Mouse (Mus musculus): ENCODE measurements around the gene Entpd2. TPM values are rescaled to one million over a fixed set of nuclear protein-coding genes. Genes with fewer than 3 reads are reported as not detected.
"Not testable (repeated sequence)": the region's sequence is repeated elsewhere in the genome, so short reads cannot be mapped to it uniquely, and the experiment has no call there.

The Entpd2 gene
- polyA plus RNA-seq, 1 experiment from 2014 or later: 0.20 TPM

DNA sequence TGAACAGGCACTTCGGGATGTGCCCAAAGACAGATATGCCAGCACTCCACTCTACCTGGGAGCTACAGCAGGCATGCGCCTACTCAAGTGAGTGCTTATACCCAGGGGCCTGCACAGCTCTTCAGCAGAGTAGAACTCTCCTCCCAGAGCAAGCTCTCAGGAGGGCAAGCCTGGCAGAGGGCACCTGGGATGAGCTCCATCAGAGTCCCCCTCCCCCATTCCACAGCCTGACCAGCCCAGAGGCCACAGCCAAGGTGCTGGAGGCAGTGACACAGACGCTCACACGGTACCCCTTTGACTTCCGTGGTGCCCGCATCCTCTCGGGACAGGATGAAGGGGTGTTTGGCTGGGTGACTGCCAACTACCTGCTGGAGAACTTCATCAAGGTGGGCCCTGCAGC is 2.4 kb downstream of the Entpd2 start:
- H3K27me3 ChIP-seq: peaks cover 84% of the 10 kb centered on the region
- H3K4me3 ChIP-seq: no peak overlapping the region
- WGBS: 93% methylated on average over 7 of the region's 7 CpGs

DNA sequence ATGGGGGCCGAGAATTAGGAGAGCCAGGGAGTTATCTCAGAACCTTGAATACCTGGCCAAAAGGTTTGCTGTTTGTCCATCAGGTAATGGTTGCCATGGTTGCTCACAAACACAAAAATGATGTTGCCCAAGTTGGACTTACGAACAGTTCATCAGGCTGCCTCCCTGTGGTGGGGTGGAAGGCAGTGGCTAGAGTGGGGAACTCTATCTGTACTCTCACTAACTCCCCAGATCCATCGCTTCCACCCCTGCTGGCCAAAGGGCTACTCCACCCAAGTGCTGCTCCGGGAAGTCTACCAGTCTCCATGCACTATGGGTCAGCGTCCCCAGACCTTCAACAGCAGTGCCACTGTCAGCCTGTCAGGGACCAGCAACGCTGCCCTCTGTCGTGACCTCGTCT is 3.4 kb downstream of the Entpd2 start, which contains the start of gene Npdc1:
Gene Npdc1 (plus strand): TSS at position 301 of the 400 bp plus-strand sequence.
- peaks cover 78% of the 10 kb centered on the region for H3K27me3 ChIP-seq
- H3K4me2 ChIP-seq (replicated peaks): no peak within 1 kb of the TSS
- no peak within 1 kb of the TSS for H3K27ac ChIP-seq (replicated peaks)
- H3K4me1 ChIP-seq: peaks cover 31% of the 10 kb centered on the region
- no peaks in the 10 kb centered on the region for H3K9me3 ChIP-seq
- 68% methylated on average over 8 of the region's 8 CpGs for WGBS
- no peaks in the 10 kb centered on the region for H3K36me3 ChIP-seq
- H3K9ac ChIP-seq (replicated peaks): no peak within 1 kb of the TSS
- no peak for ATAC-seq (ENCODE audit: low FRiP score, low read depth)
- H3K4me3 ChIP-seq: no peak within 1 kb of the TSS

More for the DNA sequence above, 2.4 kb downstream of the Entpd2 start:
- Histone ChIP-seq H3K9me3 (no peaks in the 10 kb centered on the region), H3K36me3 (no peaks in the 10 kb centered on the region), H3K9ac (replicated peaks) (no peak overlapping the region), H3K4me2 (replicated peaks) (no peak overlapping the region), H3K4me1 (peaks cover 25% of the 10 kb centered on the region), H3K27ac (replicated peaks) (no peak overlapping the region)
- no peak for ATAC-seq (ENCODE audit: low FRiP score, low read depth)

DNA sequence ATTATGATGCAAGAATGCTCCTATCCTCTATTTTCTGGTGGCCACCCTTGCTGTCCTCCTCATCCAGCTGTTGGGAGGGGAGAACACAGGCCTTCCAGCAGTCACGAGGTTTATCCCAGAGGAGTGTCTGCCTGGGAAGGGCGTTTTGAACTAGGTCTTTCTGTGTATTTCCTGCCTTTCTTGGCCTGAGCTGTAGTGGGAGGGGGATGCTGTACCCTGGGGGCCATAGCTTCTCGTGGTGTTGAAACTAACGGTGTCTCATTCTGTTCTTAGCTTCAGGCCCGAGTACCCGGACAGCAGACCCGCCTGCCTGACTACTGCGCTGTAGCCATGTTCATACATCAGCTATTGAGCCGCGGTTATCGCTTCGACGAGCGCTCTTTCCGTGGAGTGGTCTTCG is 4.6 kb downstream of the Entpd2 start:
- H3K27me3 ChIP-seq: peaks cover 66% of the 10 kb centered on the region
- H3K4me3 ChIP-seq: peak overlapping the region; percentile 19
- no peak for ATAC-seq (ENCODE audit: low FRiP score, low read depth)
- H3K9ac ChIP-seq (replicated peaks): no peak overlapping the region
- H3K9me3 ChIP-seq: no peaks in the 10 kb centered on the region
- H3K4me1 ChIP-seq: peaks cover 35% of the 10 kb centered on the region
- no peaks in the 10 kb centered on the region for H3K36me3 ChIP-seq
- WGBS: 27% methylated on average over 16 of the region's 16 CpGs
- H3K4me2 ChIP-seq (replicated peaks): peak overlapping the region; percentile 41
- no peak overlapping the region for H3K27ac ChIP-seq (replicated peaks)

DNA sequence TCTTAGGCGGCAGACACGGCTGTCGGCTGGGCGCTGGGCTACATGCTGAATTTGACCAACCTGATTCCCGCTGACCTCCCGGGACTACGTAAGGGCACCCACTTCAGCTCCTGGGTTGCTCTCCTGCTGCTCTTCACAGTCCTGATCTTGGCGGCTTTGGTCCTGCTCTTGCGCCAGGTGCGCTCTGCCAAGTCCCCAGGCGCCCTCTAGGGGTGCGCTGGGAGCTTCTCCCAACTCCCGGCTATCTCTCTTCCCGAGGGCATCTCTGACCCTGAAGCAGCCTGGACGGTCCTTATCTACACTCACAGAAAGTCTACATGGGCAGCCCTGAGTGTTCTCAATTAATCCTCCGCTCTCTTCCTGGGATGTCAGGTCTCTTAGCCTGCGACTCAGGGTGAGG is 5.1 kb downstream of the Entpd2 start:
- Histone ChIP-seq H3K4me2 (replicated peaks) (peak overlapping the region; percentile 41), H3K9me3 (no peaks in the 10 kb centered on the region), H3K36me3 (no peaks in the 10 kb centered on the region; the same call in 1 of the 2 replicates), H3K4me3 (peak overlapping the region; percentile 19), H3K4me1 (peaks cover 31% of the 10 kb centered on the region), H3K27ac (replicated peaks) (no peak overlapping the region), H3K27me3 (peaks cover 61% of the 10 kb centered on the region), H3K9ac (replicated peaks) (no peak overlapping the region)
- no peak for ATAC-seq (ENCODE audit: low FRiP score, low read depth)
- 2% methylated on average over 17 of the region's 17 CpGs for WGBS

DNA sequence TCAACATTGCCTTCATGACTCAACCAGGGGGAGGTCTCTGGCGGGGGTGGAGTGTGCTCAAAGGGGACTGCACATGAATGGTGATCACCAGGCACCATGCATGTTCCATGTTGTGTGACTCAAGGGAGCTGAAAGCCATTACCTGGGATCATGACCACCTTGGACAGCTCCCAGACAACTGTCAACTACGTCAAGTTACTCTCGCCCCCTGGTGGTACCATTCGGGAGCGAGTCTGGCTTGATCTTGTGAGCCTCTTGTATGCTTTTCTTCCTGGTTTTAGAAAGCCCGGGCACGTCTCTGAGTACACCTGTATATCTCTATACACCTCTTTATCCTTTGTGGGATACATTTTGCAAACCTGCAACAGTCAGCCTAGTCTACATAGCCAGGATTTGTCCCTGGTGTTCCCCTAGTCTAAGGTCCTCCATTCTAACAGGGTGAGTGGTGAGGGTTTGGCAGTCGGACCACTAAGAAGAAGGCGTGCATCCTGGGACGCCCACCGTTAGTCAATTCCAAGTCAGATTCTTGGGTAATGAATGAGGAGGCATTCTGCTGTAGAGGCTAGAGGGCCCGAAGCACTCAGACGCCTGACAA is 6.8 kb downstream of the Entpd2 start:
- no peaks in the 10 kb centered on the region for H3K9me3 ChIP-seq
- H3K36me3 ChIP-seq: peaks cover 15% of the 10 kb centered on the region
- WGBS: under 1% methylated on average over 13 of the region's 13 CpGs
- H3K4me3 ChIP-seq: peak overlapping the region; percentile 66
- peak overlapping the region; percentile 85 for H3K27ac ChIP-seq (replicated peaks)
- H3K9ac ChIP-seq (replicated peaks): peak overlapping the region; percentile 91
- H3K4me1 ChIP-seq: peaks cover 24% of the 10 kb centered on the region
- peak overlapping the region; percentile 62 for H3K4me2 ChIP-seq (replicated peaks)
- peaks cover 44% of the 10 kb centered on the region for H3K27me3 ChIP-seq
- peak; percentile 38 for ATAC-seq (ENCODE audit: low FRiP score, low read depth)

DNA sequence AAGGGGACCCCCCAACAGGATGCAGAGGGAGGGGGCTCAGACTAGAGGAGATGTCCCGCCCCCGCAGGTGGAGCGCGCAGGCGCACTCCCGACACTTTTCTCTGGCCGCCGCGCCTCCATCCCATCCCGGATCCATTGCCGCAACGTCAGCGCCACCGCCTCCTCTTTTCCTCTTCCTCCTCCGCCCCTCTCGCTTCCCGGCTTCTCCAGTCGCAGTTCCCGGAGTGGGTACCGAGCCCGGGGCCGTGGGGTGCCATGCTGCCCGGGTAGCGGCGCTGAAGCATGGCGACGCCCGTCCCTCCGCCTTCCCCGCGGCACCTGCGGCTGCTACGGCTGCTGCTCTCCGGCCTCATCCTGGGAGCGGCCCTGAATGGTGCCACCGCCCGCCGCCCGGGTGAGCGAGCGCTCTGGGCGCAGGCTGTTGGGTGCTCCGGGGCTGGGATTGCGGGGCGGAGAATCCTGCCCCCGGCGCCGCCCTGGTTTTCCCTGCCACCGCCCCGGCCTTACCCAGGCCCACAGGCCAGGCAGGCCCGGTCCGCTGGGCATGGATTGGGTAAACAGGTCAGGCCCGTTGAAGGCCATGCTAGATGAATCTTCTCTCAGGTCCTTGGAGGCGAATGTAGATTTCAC is 7.4 kb downstream of the Entpd2 start:
- WGBS: 2% methylated on average over 54 of the region's 54 CpGs
- peaks cover 38% of the 10 kb centered on the region for H3K27me3 ChIP-seq
- ATAC-seq (ENCODE audit: low FRiP score, low read depth): peak; percentile 77

DNA sequence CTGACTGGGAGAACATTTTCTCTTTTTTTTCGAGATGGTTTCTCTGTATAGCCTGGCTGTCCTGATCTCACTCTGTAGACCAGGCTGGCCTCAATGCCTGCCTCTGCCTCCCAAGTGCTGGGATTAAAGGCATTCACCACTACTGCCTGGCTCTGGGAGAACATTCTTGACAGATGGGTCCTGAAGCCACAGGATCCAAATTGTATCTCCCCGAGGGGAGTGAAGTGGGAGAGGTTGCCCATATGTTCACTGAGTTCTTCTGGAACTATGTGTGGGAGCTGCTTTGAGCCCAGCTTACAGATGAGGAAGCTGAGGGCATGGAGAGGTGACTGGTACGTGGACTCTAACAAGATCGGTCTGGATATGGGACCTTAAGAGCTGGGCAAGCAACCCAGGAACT is 8.3 kb downstream of the Entpd2 start:
- no peak overlapping the region for H3K27ac ChIP-seq (replicated peaks)
- peaks cover 29% of the 10 kb centered on the region for H3K27me3 ChIP-seq
- H3K36me3 ChIP-seq: peaks cover 29% of the 10 kb centered on the region
- H3K4me2 ChIP-seq (replicated peaks): peak overlapping the region; percentile 62
- H3K4me1 ChIP-seq: peaks cover 24% of the 10 kb centered on the region
- H3K4me3 ChIP-seq: peak overlapping the region; percentile 66
- no peak for ATAC-seq (ENCODE audit: low FRiP score, low read depth)
- peak overlapping the region; percentile 91 for H3K9ac ChIP-seq (replicated peaks)
- 91% methylated on average over 4 of the region's 4 CpGs for WGBS
- no peaks in the 10 kb centered on the region for H3K9me3 ChIP-seq

More for the DNA sequence above, 7.4 kb downstream of the Entpd2 start:
- Histone ChIP-seq H3K27ac (replicated peaks) (peak overlapping the region; percentile 85), H3K9ac (replicated peaks) (peak overlapping the region; percentile 91), H3K9me3 (no peaks in the 10 kb centered on the region), H3K4me1 (peaks cover 24% of the 10 kb centered on the region), H3K4me2 (replicated peaks) (peak overlapping the region; percentile 62), H3K36me3 (peaks cover 21% of the 10 kb centered on the region), H3K4me3 (peak overlapping the region; percentile 66)

DNA sequence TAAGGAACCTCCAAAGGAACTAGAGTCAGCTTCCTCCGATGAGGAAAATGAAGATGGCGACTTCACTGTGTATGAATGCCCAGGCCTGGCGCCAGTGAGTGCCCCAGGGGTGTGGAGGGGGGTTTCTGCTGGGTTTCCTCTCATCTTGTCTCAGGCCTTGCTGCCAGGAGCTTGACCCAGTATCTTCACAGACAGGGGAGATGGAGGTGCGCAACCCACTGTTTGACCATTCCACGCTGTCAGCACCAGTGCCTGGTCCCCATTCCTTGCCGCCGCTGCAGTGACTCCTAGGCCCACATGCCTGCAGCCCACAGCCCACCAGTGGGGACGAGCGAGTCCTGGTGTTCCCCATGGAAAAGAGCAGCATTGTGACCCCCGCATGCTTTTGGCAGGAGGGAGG is 13.2 kb downstream of the Entpd2 start:
- 88% methylated on average over 10 of the region's 10 CpGs for WGBS
- H3K27me3 ChIP-seq: no peaks in the 10 kb centered on the region
- H3K9me3 ChIP-seq: no peaks in the 10 kb centered on the region
- H3K36me3 ChIP-seq: peaks cover 45% of the 10 kb centered on the region
- ATAC-seq (ENCODE audit: low FRiP score, low read depth): no peak
- H3K4me2 ChIP-seq (replicated peaks): no peak overlapping the region
- no peak overlapping the region for H3K9ac ChIP-seq (replicated peaks)
- H3K4me1 ChIP-seq: peaks cover 9% of the 10 kb centered on the region
- H3K4me3 ChIP-seq: no peak overlapping the region
- H3K27ac ChIP-seq (replicated peaks): no peak overlapping the region

DNA sequence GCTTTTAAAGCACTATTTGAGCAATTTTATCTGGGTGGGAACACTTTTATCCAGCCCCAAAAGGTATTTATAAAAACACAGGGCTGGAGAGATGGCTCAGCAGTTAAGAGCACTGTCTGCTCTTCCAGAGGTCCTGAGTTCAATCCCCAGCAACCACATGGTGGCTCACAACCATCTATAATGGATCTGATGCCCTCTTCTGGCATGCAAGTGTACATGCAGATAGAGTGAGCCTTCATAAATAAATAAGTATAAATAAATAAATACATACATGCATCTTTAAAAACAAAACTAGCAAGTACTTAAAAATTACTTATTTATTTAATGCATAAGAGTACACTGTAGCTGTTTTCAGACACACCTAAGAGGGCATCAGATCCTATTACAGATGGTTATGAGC is 17.8 kb downstream of the Entpd2 start:
- not testable (repeated sequence) for H3K4me2 ChIP-seq (replicated peaks); H3K4me3 ChIP-seq; ATAC-seq (ENCODE audit: low FRiP score, low read depth); H3K27ac ChIP-seq (replicated peaks); H3K4me1 ChIP-seq; H3K9me3 ChIP-seq; H3K9ac ChIP-seq (replicated peaks); H3K27me3 ChIP-seq
- peaks cover 22% of the 10 kb centered on the region for H3K36me3 ChIP-seq

DNA sequence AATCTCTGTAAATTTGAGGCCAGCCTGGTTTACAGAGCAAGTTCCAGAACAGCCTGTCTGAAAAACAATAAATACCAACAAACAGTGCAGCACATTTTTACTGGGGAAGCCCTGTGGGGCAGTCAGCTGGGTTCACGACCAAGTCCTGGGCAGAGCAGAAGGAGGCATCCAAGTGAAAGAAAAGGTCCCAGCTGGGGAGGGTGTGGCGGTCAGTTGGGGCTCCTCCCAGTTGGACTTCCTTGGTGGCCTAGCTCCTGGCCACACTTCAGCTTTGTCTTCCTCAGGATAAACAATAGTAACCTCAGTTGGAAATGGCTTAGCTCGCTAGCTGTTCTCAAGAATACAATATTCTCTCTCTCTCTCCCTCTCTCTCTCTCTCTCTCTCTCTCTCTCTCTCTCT is 21.8 kb downstream of the Entpd2 start:
- WGBS: 9% methylated on average over 3 of the region's 3 CpGs
- H3K4me1 ChIP-seq: no peaks in the 10 kb centered on the region
- H3K27ac ChIP-seq (replicated peaks): no peak overlapping the region
- no peak overlapping the region for H3K4me2 ChIP-seq (replicated peaks)
- H3K4me3 ChIP-seq: no peak overlapping the region
- H3K9me3 ChIP-seq: no peaks in the 10 kb centered on the region
- H3K9ac ChIP-seq (replicated peaks): no peak overlapping the region; the same call in 1 of the 2 replicates
- no peaks in the 10 kb centered on the region for H3K36me3 ChIP-seq
- ATAC-seq (ENCODE audit: low FRiP score, low read depth): no peak
- peaks cover 5% of the 10 kb centered on the region; the same call in 1 of the 2 replicates for H3K27me3 ChIP-seq

DNA sequence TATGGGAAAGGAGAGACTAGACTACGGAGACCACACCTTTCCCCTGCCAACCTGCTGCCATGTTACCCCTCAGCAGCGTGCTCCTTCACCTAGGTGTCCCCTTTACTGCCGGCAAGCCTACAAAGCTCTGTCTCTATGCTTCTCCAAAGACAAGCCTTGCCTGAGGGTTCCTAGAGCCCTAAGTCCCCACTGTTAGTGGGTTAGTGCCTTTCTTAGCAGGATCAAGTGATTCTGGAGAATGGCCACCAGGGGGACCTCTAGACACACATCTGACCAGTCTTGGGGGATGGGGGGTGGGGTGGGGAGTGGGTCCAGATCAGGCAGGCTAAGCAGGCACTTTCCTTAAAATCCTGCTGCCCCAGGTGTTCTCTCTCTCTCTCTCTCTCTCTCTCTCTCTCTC is 26.2 kb downstream of the Entpd2 start:
- 17% methylated on average over 3 of the region's 3 CpGs for WGBS
- H3K9ac ChIP-seq (replicated peaks): no peak overlapping the region
- H3K4me1 ChIP-seq: no peaks in the 10 kb centered on the region

DNA sequence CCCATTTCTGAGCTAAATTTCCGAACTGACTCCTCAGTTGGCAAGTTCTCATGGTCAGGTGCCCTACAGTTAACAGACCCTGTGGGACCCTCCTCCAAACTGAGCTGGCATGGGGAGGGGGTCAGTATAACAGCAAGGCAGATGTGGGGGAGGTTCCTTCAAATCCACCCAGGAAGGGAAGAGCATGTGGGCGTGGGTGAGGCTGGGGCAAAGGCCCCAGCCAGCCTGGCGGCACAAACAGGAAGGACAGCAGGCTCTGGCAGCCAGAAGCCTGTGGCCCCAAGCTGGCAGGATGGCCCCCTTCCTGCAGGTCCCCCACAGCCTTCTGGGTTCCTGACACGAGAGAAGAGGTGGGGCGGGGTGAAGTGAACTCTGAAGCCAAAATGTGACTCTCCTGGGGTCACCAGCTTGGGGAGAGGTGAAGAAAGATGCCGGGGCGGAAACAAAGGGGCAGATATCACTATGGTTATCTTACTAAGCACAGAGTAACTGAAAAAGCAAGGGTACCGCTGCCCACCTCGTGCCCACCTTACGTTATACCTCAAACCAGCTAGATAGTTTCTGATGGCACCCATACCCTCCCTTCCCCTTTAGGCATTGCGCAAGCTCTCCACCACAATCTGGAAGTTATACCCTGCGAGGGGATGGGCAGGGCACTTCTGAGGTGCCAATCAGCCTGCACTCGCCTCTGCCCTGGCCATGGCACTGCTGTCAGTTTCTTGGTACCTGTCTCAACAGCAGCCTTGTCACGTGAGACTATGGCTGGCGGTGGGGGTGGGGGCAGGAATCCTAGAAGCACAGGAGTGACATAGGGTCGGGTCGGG is 27.1 kb downstream of the Entpd2 start, which contains the start of gene Fut7:
Gene Fut7 (plus strand): TSS at position 681 of the 824 bp plus-strand sequence.
- Histone ChIP-seq H3K4me3 (no peak within 1 kb of the TSS), H3K4me2 (replicated peaks) (no peak within 1 kb of the TSS), H3K27ac (replicated peaks) (no peak within 1 kb of the TSS), H3K4me1 (no peaks in the 10 kb centered on the region), H3K27me3 (peaks cover 43% of the 10 kb centered on the region), H3K9ac (replicated peaks) (no peak within 1 kb of the TSS), H3K9me3 (no peaks in the 10 kb centered on the region), H3K36me3 (no peaks in the 10 kb centered on the region)
- no peak for ATAC-seq (ENCODE audit: low FRiP score, low read depth)
- 74% methylated on average over 17 of the region's 17 CpGs for WGBS

More for the DNA sequence above, 26.2 kb downstream of the Entpd2 start:
- ATAC-seq (ENCODE audit: low FRiP score, low read depth): no peak
- Histone ChIP-seq H3K4me2 (replicated peaks) (no peak overlapping the region), H3K27ac (replicated peaks) (no peak overlapping the region), H3K36me3 (no peaks in the 10 kb centered on the region), H3K9me3 (no peaks in the 10 kb centered on the region), H3K27me3 (peaks cover 43% of the 10 kb centered on the region), H3K4me3 (no peak overlapping the region)
